Mouse (Mus musculus): Measurements from ENCODE around the gene Bcl2l1. TPM values are rescaled to one million over a fixed set of nuclear protein-coding genes. Genes with fewer than 3 reads are reported as not detected.
A peak's percentile ranks its signal among the peaks of the same experiment; 100 is the strongest.

The Bcl2l1 gene
- polyA plus RNA-seq, 1 experiment from 2014 or later = 209 TPM

DNA sequence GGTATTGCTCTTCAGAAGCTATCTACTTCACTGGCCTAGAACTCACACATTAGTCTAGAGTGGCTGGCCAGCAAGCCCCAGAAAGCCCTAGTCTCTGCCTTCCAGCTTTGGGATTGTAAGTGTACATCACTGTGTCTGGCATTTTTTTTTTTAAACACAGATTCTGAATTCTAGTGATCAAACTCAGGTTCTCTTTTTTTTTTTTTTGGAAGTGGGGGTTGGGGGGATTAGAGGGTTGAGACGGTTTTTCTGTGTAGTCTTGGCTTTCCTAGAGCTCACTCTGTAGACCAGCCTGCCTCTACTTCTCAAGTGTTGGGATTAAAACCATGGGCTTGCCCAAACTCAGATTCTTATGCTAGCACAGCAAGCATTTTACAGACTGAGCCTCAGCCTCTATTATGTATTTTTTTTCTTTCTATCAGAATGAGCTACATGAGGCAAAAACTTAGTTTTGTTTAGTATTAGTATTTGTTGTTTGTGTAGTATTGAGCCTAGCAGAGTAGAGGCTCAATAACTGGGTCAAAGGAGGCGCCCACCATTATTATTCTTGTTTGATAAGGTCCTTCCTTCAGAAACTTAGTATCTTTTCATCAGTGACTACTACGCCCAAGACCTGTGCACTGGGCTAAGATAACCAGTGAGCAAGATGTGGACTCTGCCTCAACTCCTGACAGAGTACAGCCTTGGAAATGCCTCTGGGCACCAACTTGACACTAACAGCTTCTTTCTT lies 6.9 kb downstream of the Bcl2l1 start:
- peak overlapping the region; percentile 72 for H3K4me3 ChIP-seq (replicated peaks)

DNA sequence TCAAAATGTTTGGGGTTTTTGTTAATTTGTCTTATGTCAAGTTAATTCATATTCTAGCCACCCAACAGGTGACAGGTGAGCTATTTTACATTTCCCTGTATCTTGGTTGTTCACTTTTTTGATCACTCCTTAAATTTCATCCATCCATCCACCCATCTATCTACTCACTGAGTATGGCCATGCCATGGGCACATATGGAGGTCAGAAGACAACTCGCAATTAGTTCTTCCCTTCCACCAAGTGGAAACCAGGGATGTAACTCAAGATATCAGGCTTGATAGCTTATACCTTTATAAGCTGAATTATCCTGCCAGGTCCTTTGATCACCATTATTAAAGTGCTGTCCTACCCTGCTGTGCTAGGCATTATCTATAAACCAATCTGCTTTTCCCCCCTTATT lies 7.8 kb downstream of the Bcl2l1 start:
- no peak for ATAC-seq (ENCODE audit: insufficient read depth)
- no peak overlapping the region for H3K9ac ChIP-seq
- H3K36me3 ChIP-seq (replicated peaks) = peaks cover 93% of the 10 kb centered on the region
- peaks cover 95% of the 10 kb centered on the region for H3K4me1 ChIP-seq (replicated peaks)
- peak overlapping the region; percentile 81 for H3K4me2 ChIP-seq
- peak overlapping the region; percentile 72; the same call in 1 of the 2 replicates for H3K4me3 ChIP-seq (replicated peaks)
- no peaks in the 10 kb centered on the region for H3K27me3 ChIP-seq
- no peaks in the 10 kb centered on the region for H3K9me3 ChIP-seq (replicated peaks)
- H3K27ac ChIP-seq (replicated peaks) = peak overlapping the region; percentile 91
- WGBS (ENCODE audit: insufficient replicate concordance) = 82% methylated on average over 1 of the region's 1 CpGs

More for the DNA sequence above, 6.9 kb downstream of the Bcl2l1 start:
- peaks cover 93% of the 10 kb centered on the region for H3K36me3 ChIP-seq (replicated peaks)
- H3K4me1 ChIP-seq (replicated peaks) = peaks cover 95% of the 10 kb centered on the region
- H3K9me3 ChIP-seq (replicated peaks) = no peaks in the 10 kb centered on the region
- peak overlapping the region; percentile 85 for H3K9ac ChIP-seq
- peak overlapping the region; percentile 91 for H3K27ac ChIP-seq (replicated peaks)
- peak overlapping the region; percentile 81 for H3K4me2 ChIP-seq
- peak; percentile 66 for ATAC-seq (ENCODE audit: insufficient read depth)
- 24% methylated on average over 3 of the region's 3 CpGs for WGBS (ENCODE audit: insufficient replicate concordance)
- no peaks in the 10 kb centered on the region for H3K27me3 ChIP-seq

DNA sequence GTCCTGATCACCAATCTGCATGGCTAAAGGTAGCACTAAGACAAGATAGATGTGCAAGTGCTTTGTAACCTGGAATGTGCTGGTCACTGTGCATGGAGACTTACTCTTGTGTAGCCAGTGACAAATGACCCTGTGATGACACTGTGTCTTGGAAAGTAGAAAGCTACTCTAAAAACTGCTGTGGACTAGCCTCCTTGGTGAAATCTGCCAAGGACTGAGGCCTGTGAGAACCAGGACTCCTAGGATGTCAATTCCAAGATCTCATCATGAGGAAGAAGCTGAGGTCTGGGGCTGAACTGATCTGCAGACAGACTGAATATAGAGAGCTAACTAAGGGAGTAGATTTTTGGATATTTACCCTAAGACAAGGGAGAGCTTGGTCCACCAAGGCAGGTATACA lies 10.0 kb downstream of the Bcl2l1 start:
- H3K36me3 ChIP-seq (replicated peaks) = peaks cover 83% of the 10 kb centered on the region
- no peaks in the 10 kb centered on the region for H3K27me3 ChIP-seq
- no peak overlapping the region for H3K9ac ChIP-seq
- no peak for ATAC-seq (ENCODE audit: insufficient read depth)
- no peaks in the 10 kb centered on the region for H3K9me3 ChIP-seq (replicated peaks)
- no peak overlapping the region for H3K4me3 ChIP-seq (replicated peaks)
- H3K4me1 ChIP-seq (replicated peaks) = peaks cover 95% of the 10 kb centered on the region
- peak overlapping the region; percentile 1; the same call in 1 of the 2 replicates for H3K4me2 ChIP-seq
- peak overlapping the region; percentile 99 for H3K27ac ChIP-seq (replicated peaks)

DNA sequence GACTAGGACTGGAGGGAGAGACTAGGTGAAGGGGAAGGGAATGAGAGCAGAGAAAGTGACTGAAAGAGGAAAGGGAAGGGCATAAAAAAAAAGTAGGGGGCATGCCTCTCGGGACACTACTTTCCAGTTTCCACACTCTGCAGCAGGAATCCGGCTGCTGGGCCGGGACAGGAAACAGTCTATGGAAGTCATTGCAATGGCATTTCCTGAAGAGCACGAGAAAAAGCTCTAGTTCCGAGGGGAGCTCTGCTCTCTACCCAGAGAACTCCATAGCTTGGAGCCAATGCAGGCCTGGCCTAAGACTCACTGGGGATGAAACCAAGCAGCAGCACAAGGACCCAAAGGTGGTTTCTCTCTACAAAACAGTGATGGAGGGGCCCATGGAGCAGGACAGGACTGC lies 10.5 kb downstream of the Bcl2l1 start:
- Histone ChIP-seq H3K27ac (replicated peaks) (peak overlapping the region; percentile 99), H3K9ac (no peak overlapping the region), H3K4me2 (peak overlapping the region; percentile 1; the same call in 1 of the 2 replicates), H3K36me3 (replicated peaks) (peaks cover 78% of the 10 kb centered on the region), H3K9me3 (replicated peaks) (no peaks in the 10 kb centered on the region), H3K4me3 (replicated peaks) (no peak overlapping the region), H3K4me1 (replicated peaks) (peaks cover 95% of the 10 kb centered on the region), H3K27me3 (no peaks in the 10 kb centered on the region)
- ATAC-seq (ENCODE audit: insufficient read depth) = no peak
- 58% methylated on average over 5 of the region's 5 CpGs for WGBS (ENCODE audit: insufficient replicate concordance)

DNA sequence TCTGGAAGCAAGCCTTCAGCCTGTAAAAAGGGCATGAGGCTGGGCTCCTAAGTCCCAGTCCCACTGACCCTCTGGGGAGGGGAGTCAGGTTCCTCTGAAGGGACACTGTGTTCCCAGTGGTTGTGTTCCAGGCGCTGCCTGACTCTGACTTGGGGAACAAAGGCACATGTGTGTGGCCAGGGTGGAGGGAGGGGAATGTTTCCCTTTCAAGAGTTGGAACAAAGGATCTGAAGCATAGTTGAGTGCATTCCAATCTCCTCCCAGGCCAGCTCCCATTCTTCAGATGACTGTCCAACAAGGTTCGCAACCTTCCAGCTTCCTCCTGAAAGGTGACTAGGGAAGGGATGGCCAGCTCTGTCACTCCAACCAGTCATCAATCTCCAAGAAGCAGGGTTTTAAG lies 11.2 kb downstream of the Bcl2l1 start:
- no peak overlapping the region; the same call in 1 of the 2 replicates for H3K9ac ChIP-seq
- H3K27ac ChIP-seq (replicated peaks) = peak overlapping the region; percentile 99
- no peak overlapping the region for H3K4me2 ChIP-seq
- peaks cover 71% of the 10 kb centered on the region for H3K36me3 ChIP-seq (replicated peaks)
- H3K4me1 ChIP-seq (replicated peaks) = peaks cover 95% of the 10 kb centered on the region
- H3K27me3 ChIP-seq = no peaks in the 10 kb centered on the region
- 80% methylated on average over 2 of the region's 2 CpGs for WGBS (ENCODE audit: insufficient replicate concordance)
- H3K9me3 ChIP-seq (replicated peaks) = no peaks in the 10 kb centered on the region
- H3K4me3 ChIP-seq (replicated peaks) = no peak overlapping the region
- ATAC-seq (ENCODE audit: insufficient read depth) = no peak

DNA sequence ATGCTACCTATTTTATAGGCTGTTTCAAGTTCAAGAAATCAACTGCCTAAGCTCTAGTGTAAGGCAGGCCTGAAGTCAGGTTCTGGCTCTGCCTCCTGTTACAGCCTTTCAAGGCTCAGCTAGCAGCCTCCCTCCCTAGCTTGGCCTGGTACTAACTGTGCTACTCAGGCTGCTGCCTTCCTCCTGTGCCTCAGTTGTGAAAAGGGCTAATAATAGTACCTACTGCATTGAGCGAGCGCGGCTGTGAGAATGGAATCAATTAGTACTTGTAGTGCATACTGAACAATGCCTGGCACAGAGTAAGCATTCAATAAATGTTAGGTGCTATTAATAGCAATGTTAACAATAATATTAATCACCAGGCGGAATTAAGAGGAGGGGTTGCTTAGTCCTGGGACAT lies 11.6 kb downstream of the Bcl2l1 start:
- ATAC-seq (ENCODE audit: insufficient read depth) = no peak
- H3K27me3 ChIP-seq = no peaks in the 10 kb centered on the region
- H3K9ac ChIP-seq = no peak overlapping the region
- H3K4me1 ChIP-seq (replicated peaks) = peaks cover 95% of the 10 kb centered on the region
- peaks cover 67% of the 10 kb centered on the region for H3K36me3 ChIP-seq (replicated peaks)
- no peak overlapping the region for H3K4me3 ChIP-seq (replicated peaks)
- no peak overlapping the region for H3K4me2 ChIP-seq
- 89% methylated on average over 4 of the region's 4 CpGs for WGBS (ENCODE audit: insufficient replicate concordance)
- no peaks in the 10 kb centered on the region for H3K9me3 ChIP-seq (replicated peaks)
- H3K27ac ChIP-seq (replicated peaks) = peak overlapping the region; percentile 99

DNA sequence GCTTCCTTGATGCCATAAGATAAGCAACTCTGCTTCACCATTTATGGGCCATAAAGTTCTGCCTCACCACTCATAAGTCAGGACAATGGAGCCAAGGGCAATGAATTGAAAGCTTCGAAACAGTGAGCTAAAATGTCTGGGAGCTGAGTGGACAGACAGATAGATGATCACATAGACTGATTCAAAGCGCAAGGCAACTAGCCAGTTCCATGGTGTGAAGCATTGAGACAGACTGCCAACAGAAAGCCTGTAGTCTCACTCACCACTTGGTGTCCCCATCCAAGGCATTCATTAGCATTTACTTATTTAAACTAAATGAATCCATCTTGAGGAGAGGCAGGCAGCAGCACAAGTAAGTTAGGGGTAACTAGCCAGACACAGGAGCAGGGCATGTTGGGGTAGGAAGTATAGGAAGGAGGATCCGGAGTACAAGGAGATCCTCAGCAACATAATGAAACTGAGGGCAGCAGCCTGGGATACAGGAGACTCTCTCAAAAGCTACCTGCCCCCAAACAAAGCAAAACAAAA lies 12.4 kb downstream of the Bcl2l1 start:
- Histone ChIP-seq H3K27ac (replicated peaks) (peak overlapping the region; percentile 99), H3K9ac (0 out of 2 replicates have a peak overlapping the region, but pooled peaks have one; percentile 13), H3K4me2 (peak overlapping the region; percentile 21; the same call in 1 of the 2 replicates), H3K9me3 (replicated peaks) (no peaks in the 10 kb centered on the region), H3K36me3 (replicated peaks) (peaks cover 59% of the 10 kb centered on the region), H3K4me3 (replicated peaks) (no peak overlapping the region), H3K4me1 (replicated peaks) (peaks cover 95% of the 10 kb centered on the region), H3K27me3 (no peaks in the 10 kb centered on the region)
- 86% methylated on average over 3 of the region's 3 CpGs for WGBS (ENCODE audit: insufficient replicate concordance)
- ATAC-seq (ENCODE audit: insufficient read depth) = no peak

DNA sequence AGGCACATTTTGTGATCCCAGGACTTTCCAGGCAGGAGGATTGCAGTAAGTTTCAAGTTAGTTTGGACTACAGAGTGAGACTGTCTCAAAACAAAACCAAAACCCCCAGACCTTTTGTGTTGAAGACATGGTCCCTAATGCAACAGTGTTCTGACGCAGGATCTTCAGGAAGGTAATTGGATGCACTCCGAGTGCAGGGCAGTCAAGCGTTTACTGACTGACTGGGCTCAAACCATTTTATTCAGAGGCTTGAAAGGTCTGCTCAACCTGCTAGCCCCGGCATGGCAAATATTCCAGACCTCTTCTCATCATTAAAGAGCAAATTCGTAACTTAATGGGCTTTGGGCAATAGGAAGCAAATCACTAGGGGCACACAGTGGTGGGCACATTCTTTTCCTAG lies 12.8 kb downstream of the Bcl2l1 start:
- Histone ChIP-seq H3K4me1 (replicated peaks) (peaks cover 95% of the 10 kb centered on the region), H3K36me3 (replicated peaks) (peaks cover 54% of the 10 kb centered on the region), H3K27me3 (no peaks in the 10 kb centered on the region), H3K9me3 (replicated peaks) (no peaks in the 10 kb centered on the region), H3K4me3 (replicated peaks) (no peak overlapping the region), H3K27ac (replicated peaks) (peak overlapping the region; percentile 99), H3K9ac (peak overlapping the region; percentile 13; the same call in 1 of the 2 replicates), H3K4me2 (peak overlapping the region; percentile 21; the same call in 1 of the 2 replicates)
- no peak for ATAC-seq (ENCODE audit: insufficient read depth)
- 83% methylated on average over 5 of the region's 5 CpGs for WGBS (ENCODE audit: insufficient replicate concordance)

DNA sequence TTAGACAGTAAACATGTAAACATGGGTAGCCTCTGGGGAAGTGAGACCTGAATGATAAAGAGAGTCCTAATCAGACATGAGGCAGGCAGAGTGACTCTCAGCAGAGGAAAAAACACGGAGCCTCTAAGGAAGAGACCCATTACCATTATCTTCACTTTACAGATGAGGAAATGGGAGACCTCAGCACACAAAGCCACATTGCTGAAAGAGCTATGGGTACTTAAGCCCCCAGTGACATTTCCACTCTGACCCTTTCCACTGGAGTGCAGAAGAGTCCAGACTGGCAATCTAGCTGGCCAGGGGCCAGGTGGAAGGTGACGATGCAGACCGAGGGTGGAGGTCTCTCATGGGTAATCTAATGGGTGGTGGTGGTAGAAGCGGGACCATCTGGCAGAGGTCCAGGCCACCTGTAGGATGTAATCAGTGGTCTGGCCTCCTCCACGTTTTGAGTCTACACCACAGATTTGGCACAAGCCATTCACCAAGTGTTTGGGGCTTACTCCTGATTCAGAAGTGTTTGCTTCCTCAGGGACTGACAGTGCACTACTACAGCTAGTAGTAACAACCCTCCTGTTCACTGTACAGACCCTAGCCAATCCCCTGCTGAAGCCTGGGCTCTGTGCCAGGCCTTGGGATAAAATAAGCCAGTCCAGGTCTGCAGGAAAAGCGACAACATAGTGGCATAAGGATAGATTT lies 13.8 kb downstream of the Bcl2l1 start:
- Histone ChIP-seq H3K36me3 (replicated peaks) (peaks cover 50% of the 10 kb centered on the region), H3K9ac (peak overlapping the region; percentile 52), H3K27ac (replicated peaks) (peak overlapping the region; percentile 99), H3K4me1 (replicated peaks) (peaks cover 98% of the 10 kb centered on the region), H3K9me3 (replicated peaks) (no peaks in the 10 kb centered on the region), H3K4me2 (peak overlapping the region; percentile 63), H3K27me3 (no peaks in the 10 kb centered on the region), H3K4me3 (replicated peaks) (peak overlapping the region; percentile 27)
- WGBS (ENCODE audit: insufficient replicate concordance) = 16% methylated on average over 6 of the region's 6 CpGs
- peak; percentile 69 for ATAC-seq (ENCODE audit: insufficient read depth)

DNA sequence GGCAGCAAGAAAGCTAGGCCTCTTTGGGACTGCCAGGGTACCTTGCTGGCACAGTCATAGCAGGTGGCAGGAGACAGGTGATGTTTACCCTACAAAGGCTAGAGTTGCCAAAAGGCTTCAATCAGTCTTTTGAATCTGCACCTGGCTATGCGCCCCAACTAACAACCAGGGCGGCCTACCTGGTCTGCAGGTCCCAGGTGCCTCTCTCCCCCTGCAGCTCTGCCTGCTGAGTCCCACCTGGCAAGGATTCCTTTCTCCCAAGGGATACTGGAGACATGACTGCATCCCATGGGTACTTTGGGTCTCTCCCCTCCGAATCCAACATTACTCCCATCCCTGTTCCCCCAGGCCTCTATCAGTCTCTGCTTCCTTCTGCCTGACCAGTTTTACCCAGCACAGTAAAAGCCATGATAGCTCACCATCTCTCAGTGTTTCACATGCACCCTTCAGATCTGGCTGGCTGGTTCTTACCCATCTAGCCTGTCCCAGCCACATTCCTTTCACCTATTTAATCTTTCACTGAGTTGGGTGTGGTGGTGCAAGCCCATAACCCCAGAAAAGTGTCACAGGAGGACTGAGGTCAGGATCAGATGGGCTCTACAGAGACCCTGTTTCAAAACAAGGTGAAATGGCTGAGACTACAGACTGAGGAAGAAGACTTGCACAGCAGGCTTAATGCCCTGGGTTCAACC lies 14.7 kb downstream of the Bcl2l1 start:
- no peak for ATAC-seq (ENCODE audit: insufficient read depth)
- 85% methylated on average over 3 of the region's 3 CpGs for WGBS (ENCODE audit: insufficient replicate concordance)
- no peaks in the 10 kb centered on the region for H3K27me3 ChIP-seq
- H3K36me3 ChIP-seq (replicated peaks) = peaks cover 50% of the 10 kb centered on the region
- no peaks in the 10 kb centered on the region for H3K9me3 ChIP-seq (replicated peaks)
- H3K4me2 ChIP-seq = peak overlapping the region; percentile 63
- H3K9ac ChIP-seq = peak overlapping the region; percentile 52
- peaks cover 100% of the 10 kb centered on the region for H3K4me1 ChIP-seq (replicated peaks)
- peak overlapping the region; percentile 99 for H3K27ac ChIP-seq (replicated peaks)
- peak overlapping the region; percentile 27 for H3K4me3 ChIP-seq (replicated peaks)

Data from liver, embryonic 15.5 days (tissue).